Mouse (Mus musculus) spleen, embryonic (tissue): Measurements from ENCODE around the gene Olfr1126.
"Not testable (repeated sequence)": the region's sequence is repeated elsewhere in the genome, so short reads cannot be mapped to it uniquely, and the experiment has no call there.

Experiments used
- CTCF ChIA-PET: fragments of 350-600 bp; sonication (Branson Sonifier 250); formaldehyde crosslinking; loops from one replicate; lab custom pipeline; 2022; lab: Charles Lee

The Olfr1126 gene

GRCm38 (mm10) chr2:87453662-87454061 lies at the start of gene Olfr1126:
Olfr1126 (plus strand) TSS chr2:87453962.
- CTCF ChIA-PET = no interaction called here

GRCm38 (mm10) chr2:87416335-87416734 lies 37.4 kb upstream of the Olfr1126 start, which contains the start of gene Olfr1123:
Olfr1123 (plus strand) TSS chr2:87416635.
- CTCF ChIA-PET = no interaction called here

GRCm38 (mm10) chr2:87429975-87430374 lies 23.8 kb upstream of the Olfr1126 start, which contains the start of gene Olfr1124:
Olfr1124 (plus strand) TSS chr2:87430275.
- CTCF ChIA-PET = no interaction called here

- CTCF ChIA-PET = no interaction called here
These were observed 16.0 kb upstream of the Olfr1126 start for GRCm38 (mm10) chr2:87437731-87438130.

GRCm38 (mm10) chr2:87461769-87462168 lies 8.0 kb downstream of the Olfr1126 start:
- CTCF ChIA-PET = no interaction called here

GRCm38 (mm10) chr2:87480207-87480606 lies 26.4 kb downstream of the Olfr1126 start:
- CTCF ChIA-PET = interaction anchor here (0.7 kb wide), 1 partner anchor 1286 kb away, joined by 10 read pairs; no protein-coding TSS in a partner anchor

GRCm38 (mm10) chr2:87481158-87481557 lies 27.4 kb downstream of the Olfr1126 start:
- CTCF ChIA-PET = no interaction called here

- CTCF ChIA-PET = no interaction called here
These were observed 28.5 kb downstream of the Olfr1126 start for GRCm38 (mm10) chr2:87482276-87482675.

GRCm38 (mm10) chr2:87496993-87497392 lies 43.2 kb downstream of the Olfr1126 start, which contains the start of gene Pramel7:
Pramel7 (minus strand) TSS chr2:87497093.
- CTCF ChIA-PET = not testable (repeated sequence)

- CTCF ChIA-PET = no interaction called here
These were observed 52.5 kb downstream of the Olfr1126 start, which contains the start of gene Pramel6 for GRCm38 (mm10) chr2:87506265-87506664. Pramel6 (plus strand) TSS chr2:87506565.
